Mouse (Mus musculus): Measurements from ENCODE around the gene Agtpbp1.

Agtpbp1 gene

DNA sequence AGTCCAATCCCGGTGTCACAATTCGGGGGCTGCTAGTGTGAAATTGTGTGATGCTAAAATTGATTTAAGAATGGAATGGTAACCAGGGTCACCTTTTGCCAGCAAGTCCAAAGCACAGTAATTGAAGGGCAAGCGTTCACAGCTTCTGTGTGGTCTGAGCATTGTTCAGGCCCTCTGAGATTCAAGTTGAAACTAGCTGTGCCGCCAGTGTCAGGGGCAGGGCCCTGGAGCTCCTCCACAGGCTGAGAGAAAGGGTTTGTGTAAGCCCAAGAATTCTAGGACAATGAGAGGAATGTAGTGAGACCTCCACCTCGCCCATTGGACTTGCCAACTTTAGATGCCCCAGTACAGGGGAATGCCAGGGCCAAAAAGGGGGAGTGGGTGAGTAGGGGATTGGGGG lies 161.2 kb downstream of the Agtpbp1 start:
- no peak for DNase-seq (ENCODE audit: low spot score)

- DNase-seq (ENCODE audit: low spot score) = no peak
Observed at GRCm38 (mm10) chr13:59416530-59417230, 168.3 kb downstream of the Agtpbp1 start.

- DNase-seq (ENCODE audit: low spot score) = no peak
Observed at GRCm38 (mm10) chr13:59413885-59414284, 171.1 kb downstream of the Agtpbp1 start.

- no peak for DNase-seq (ENCODE audit: low spot score)
Observed at GRCm38 (mm10) chr13:59412672-59413071, 172.4 kb downstream of the Agtpbp1 start.

- DNase-seq (ENCODE audit: low spot score) = no peak
Observed at GRCm38 (mm10) chr13:59407182-59407581, 177.8 kb downstream of the Agtpbp1 start.

- no peak for DNase-seq (ENCODE audit: low spot score)
Observed at GRCm38 (mm10) chr13:59402026-59402775, 182.8 kb downstream of the Agtpbp1 start.

GRCm38 (mm10) chr13:59397571-59397970 lies 187.5 kb downstream of the Agtpbp1 start:
- peak; percentile 83 for DNase-seq (ENCODE audit: low spot score)
